Mouse (Mus musculus) midbrain, embryonic 14.5 days (tissue): ENCODE measurements around the gene Dmrtc1a. TPM values are rescaled to one million over a fixed set of nuclear protein-coding genes. Genes with fewer than 3 reads are reported as not detected.
"Not testable (repeated sequence)": the region's sequence is repeated elsewhere in the genome, so short reads cannot be mapped to it uniquely, and the experiment has no call there.

Experiments
- ATAC-seq: fragments of 200-750 bp; cut with Nextera tagmentation; 2 replicates; pipeline ENCODE4 v1.8.0; 2017; ENCODE audit warnings: moderate number of reproducible peaks, moderate library complexity; ENCODE audit not compliant: low FRiP score, low TSS enrichment
- DNase-seq: peaks from one replicate; pipeline ENCODE4 v3.0.0-alpha.2; 2015
- H3K27ac ChIP-seq: fragments of 300-500 bp; sonication (generic); replicated peaks from 2 replicates; pipeline ENCODE4 v1.5.1; 2014; ENCODE audit warnings: mild to moderate bottlenecking, low read depth, low read length, moderate library complexity
- H3K27me3 ChIP-seq: fragments of 300-500 bp; sonication (generic); 2 replicates; pipeline ENCODE4 v1.6.1; 2014; ENCODE audit warnings: low read length, control low read depth, mixed read lengths; ENCODE audit not compliant: control insufficient read depth, insufficient read depth
- H3K36me3 ChIP-seq: fragments of 300-500 bp; sonication (generic); 2 replicates; pipeline ENCODE4 v1.6.1; 2014; ENCODE audit warnings: low read length, control low read depth; ENCODE audit not compliant: control insufficient read depth, insufficient read depth
- H3K4me1 ChIP-seq: fragments of 300-500 bp; sonication (generic); 2 replicates; pipeline ENCODE4 v1.6.1; 2014; ENCODE audit warnings: mild to moderate bottlenecking, antibody characterized with exemption, low read length, control low read depth; ENCODE audit not compliant: control insufficient read depth, insufficient read depth
- H3K4me2 ChIP-seq: fragments of 300-500 bp; sonication (generic); 2 replicates; pipeline ENCODE4 v1.6.1; 2014; ENCODE audit warnings: mild to moderate bottlenecking, low read length, moderate library complexity
- H3K4me3 ChIP-seq: fragments of 300-500 bp; sonication (generic); replicated peaks from 2 replicates; pipeline ENCODE4 v1.5.1; 2014; ENCODE audit warnings: low read depth, low read length
- H3K9ac ChIP-seq: fragments of 300-500 bp; sonication (generic); replicated peaks from 2 replicates; pipeline ENCODE4 v1.6.1; 2014; ENCODE audit warnings: mild to moderate bottlenecking, low read length, moderate library complexity
- H3K9me3 ChIP-seq: fragments of 300-500 bp; sonication (generic); 2 replicates; pipeline ENCODE4 v1.6.1; 2016; ENCODE audit warnings: low read length, control low read depth, mixed read lengths; ENCODE audit not compliant: control insufficient read depth
- WGBS: fragments of 180-500 bp; shearing (Covaris S2); extraction: QIAGEN DNeasy Blood & Tissue Kit; methylation state at CpG from one replicate; pipeline ENCODE4 v1.1.7; 2014; 5-methylcytosine and 5-hydroxymethylcytosine counted together
- polyA plus RNA-seq: library from polyadenylated mRNA; unstranded; fragments of >200 nt; fragmentation: Nextera tagmentation; extraction: Ambion mirVana; gene quantifications from 2 replicates; pipeline ENCODE4 v1.2.1, GENCODE M21; 2014

Dmrtc1a gene
- polyA plus RNA-seq: 2.6 TPM in 2 replicates

DNA sequence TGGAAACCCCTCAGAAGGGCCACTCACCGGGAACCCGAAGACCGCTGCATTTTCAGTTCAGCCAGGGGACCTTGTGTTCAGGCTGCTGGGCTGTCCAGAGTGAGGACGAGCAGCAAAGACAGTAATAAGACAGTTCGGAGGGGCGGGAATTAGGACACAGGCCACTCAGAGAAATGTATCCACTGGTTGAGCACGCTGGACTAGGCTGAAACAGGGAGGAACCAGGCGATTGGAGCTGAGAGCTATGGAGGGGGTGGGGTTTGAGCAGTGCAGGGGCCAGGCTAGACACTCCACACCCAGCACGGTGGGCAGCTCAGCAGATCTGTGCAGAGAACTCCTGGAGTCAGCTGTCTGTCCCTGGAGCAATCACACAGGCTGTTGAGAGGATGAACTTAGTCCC is at the start of gene Dmrtc1a, which contains the start of gene 1700011M02Rik:
Gene Dmrtc1a (minus strand): TSS at position 101 of the 400 bp plus-strand sequence.
Gene 1700011M02Rik (plus strand): TSS at position 319 of the 400 bp plus-strand sequence.
- 83% methylated on average over 6 of the region's 9 CpGs for WGBS
- ATAC-seq: not testable (repeated sequence)

DNA sequence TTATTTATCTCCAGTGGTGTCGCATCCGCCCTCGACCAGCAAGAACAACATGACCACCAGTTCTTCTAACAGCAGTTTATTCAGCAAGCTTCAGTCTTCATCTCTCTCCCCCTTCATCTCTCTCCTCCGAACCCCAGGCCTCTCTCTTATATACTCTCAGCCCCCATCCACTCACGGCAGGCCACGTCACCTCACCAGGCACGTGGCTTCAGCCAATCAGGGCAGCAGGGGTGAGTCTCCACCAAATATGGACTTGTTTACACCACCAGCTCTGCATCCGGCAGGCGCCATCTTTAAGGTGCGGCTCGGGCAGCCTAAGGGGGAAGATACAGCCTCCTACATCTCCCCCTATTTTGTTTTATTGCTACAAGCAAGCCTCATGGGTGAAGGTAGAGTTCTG is 41.6 kb upstream of the Dmrtc1a start:
- ATAC-seq, H3K4me1 ChIP-seq, H3K9ac ChIP-seq, H3K36me3 ChIP-seq, H3K4me2 ChIP-seq, DNase-seq, H3K27ac ChIP-seq, H3K9me3 ChIP-seq, H3K4me3 ChIP-seq, H3K27me3 ChIP-seq: not testable (repeated sequence)
- WGBS: 87% methylated on average over 11 of the region's 11 CpGs

More for the DNA sequence above, at the start of gene Dmrtc1a, which contains the start of gene 1700011M02Rik:
- not testable (repeated sequence) for H3K36me3 ChIP-seq, H3K27me3 ChIP-seq, H3K9me3 ChIP-seq, H3K4me1 ChIP-seq, H3K4me2 ChIP-seq, DNase-seq, H3K4me3 ChIP-seq, H3K9ac ChIP-seq, H3K27ac ChIP-seq

DNA sequence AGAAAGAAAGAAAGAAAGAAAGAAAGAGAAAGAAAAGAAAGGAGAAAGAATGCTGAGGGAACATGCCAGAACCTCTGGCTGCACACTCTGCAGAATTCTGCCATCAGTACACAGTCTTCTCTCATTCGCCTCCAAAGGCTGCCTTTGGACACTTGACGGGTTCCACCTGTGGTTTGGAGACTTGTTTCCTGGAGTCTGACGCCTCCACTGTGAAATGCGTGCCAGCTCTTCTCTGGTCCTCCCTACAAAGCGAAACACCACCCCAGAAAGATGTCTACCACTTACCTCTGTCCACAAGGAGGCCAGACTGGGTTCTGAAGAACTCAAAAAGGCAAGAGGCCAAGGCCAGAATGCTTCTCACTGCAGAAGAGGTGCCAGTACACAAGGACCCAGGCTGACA is 28.3 kb upstream of the Dmrtc1a start:
- Histone ChIP-seq H3K9me3 (no peaks in the 10 kb centered on the region), H3K9ac (no peak overlapping the region), H3K4me1 (no peaks in the 10 kb centered on the region), H3K4me2 (no peak overlapping the region), H3K36me3 (no peaks in the 10 kb centered on the region), H3K4me3 (no peak overlapping the region), H3K27me3 (no peaks in the 10 kb centered on the region), H3K27ac (no peak overlapping the region)
- ATAC-seq: no peak
- WGBS: 79% methylated on average over 5 of the region's 5 CpGs
- no peak for DNase-seq

DNA sequence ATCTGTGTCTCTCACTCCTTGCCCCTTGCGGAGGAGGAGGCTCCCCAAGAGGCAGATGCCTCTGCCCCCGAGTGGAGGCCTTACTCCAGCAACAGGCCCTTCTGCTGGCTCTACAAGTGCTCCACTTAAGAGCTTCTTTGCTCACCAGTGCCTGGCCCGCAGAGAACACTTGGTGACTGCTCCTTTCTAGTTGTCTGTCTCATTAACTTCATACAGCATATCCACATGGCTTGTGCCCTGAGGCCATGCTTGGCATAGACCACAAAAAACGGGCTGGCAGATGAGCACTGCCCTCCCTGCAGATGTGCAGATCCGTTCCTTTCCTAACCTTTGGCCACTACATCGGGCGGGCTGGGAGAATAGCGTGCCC is 25.9 kb upstream of the Dmrtc1a start:
- peak overlapping the region; percentile 47 for H3K4me3 ChIP-seq
- no peaks in the 10 kb centered on the region for H3K9me3 ChIP-seq
- DNase-seq (peak; percentile 15), ATAC-seq (peak; percentile 13; the same call in 1 of the 2 replicates)
- H3K27ac ChIP-seq: no peak overlapping the region
- H3K9ac ChIP-seq: peak overlapping the region; percentile 70; the same call in 1 of the 2 replicates
- no peaks in the 10 kb centered on the region for H3K36me3 ChIP-seq
- no peaks in the 10 kb centered on the region for H3K4me1 ChIP-seq
- H3K27me3 ChIP-seq: no peaks in the 10 kb centered on the region
- peak overlapping the region; percentile 56 for H3K4me2 ChIP-seq
- 60% methylated on average over 8 of the region's 8 CpGs for WGBS

DNA sequence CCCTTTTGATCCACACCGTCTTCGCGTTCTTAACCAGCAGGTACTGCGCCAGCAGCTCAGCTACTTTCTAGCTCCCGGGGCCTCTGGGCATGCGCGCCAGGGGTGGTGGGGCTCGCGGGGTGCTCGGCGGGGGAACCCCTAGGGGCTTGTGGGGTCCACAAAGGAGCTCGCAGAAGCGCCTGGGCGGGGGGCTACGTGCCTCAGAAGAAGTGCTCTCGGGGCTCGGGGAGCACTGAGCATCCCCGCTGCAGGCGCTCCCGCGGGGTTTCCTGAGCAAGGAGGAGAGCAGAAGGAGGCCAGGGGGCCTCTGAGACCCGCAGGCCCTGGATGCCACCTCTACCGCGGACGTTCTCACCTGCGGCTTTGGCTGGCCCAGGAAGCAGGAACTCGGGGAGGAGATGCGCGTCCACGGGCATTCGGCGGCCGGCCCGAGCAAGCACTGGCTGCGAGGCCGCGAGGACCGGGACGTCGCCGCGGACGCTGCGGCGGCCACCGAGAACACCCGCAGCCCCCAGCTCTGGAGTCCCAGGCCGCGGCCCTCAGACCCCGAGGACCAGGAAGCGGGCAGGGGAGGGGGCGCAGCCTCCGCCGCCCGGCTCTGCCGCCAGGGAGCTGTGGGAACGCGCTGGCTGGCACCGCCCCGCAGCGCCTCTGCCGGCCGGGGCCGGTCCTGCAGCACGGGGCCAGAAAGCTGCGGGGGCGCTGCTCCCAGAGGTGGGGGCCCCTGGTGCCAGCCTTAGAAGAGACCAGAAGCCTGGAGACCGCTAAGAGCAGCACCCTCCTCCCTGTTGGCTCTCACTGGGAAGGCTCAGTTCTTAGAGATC is 25.3 kb upstream of the Dmrtc1a start:
- no peaks in the 10 kb centered on the region for H3K27me3 ChIP-seq
- H3K9ac ChIP-seq: peak overlapping the region; percentile 70
- H3K4me1 ChIP-seq: no peaks in the 10 kb centered on the region
- H3K4me3 ChIP-seq: peak overlapping the region; percentile 47
- peak overlapping the region; percentile 49; the same call in 1 of the 2 replicates for H3K27ac ChIP-seq
- DNase-seq (peak; percentile 77), ATAC-seq (peak; percentile 88)
- peak overlapping the region; percentile 56 for H3K4me2 ChIP-seq
- H3K9me3 ChIP-seq: no peaks in the 10 kb centered on the region
- 28% methylated on average over 62 of the region's 68 CpGs for WGBS
- no peaks in the 10 kb centered on the region for H3K36me3 ChIP-seq

DNA sequence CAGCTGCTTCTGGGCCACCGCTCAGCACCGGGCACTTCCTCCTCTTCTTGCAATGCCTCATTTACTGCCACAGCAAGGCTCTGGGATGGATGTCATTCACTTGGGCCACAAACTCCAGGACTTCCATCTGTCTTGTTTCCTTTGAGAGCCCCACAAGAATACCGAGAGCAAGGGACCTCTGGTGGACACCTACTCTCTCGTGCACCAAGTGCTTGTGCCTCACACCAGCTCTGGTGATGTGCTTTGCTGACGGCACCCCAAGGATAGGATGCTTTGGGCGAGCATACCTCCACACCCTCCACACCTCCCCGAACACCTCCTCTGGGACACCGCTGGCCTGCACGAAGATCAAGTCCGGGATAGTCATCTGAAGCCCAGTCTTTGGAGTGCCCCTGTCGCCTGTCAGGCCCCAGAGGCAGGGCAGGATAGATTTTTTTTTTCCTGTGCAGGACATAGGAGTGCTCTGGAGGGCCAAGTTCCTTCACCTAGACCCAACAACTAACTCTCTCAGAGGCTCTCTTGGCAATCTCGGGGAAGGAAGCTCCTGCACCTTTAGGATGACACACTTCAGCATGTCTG is 24.6 kb upstream of the Dmrtc1a start:
- H3K36me3 ChIP-seq: no peaks in the 10 kb centered on the region
- DNase-seq (peak; percentile 1), ATAC-seq (no peak)
- H3K9me3 ChIP-seq: no peaks in the 10 kb centered on the region
- H3K27ac ChIP-seq: no peak overlapping the region
- H3K4me1 ChIP-seq: no peaks in the 10 kb centered on the region
- H3K4me3 ChIP-seq: peak overlapping the region; percentile 47
- no peaks in the 10 kb centered on the region for H3K27me3 ChIP-seq
- H3K9ac ChIP-seq: peak overlapping the region; percentile 70; the same call in 1 of the 2 replicates
- peak overlapping the region; percentile 56 for H3K4me2 ChIP-seq
- 54% methylated on average over 12 of the region's 12 CpGs for whole genome bisulfite sequencing

DNA sequence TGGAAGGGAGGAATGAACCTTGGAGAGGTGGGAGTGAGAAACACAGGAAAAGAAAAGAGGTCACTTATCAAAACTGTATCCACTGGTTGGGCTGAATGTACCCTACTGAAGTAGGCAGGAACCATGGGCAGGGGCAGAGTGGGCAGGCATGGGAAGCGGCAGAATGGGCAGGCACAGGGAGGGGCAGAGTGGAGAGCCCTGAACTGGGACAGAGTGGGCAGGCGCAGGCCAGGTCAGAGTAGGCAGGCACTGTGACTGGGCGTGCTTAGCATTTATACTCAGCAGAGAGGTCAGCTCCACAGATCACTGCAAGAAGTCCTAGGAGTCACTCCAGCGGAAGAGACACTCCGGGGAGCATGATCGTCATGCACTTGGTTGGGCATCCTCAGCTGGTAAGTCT is 19.6 kb upstream of the Dmrtc1a start, which contains the start of gene 1700018G05Rik:
Gene 1700018G05Rik (plus strand): TSS at position 301 of the 400 bp plus-strand sequence.
- not testable (repeated sequence) for DNase-seq, H3K4me3 ChIP-seq, ATAC-seq, H3K27ac ChIP-seq, H3K36me3 ChIP-seq, H3K4me1 ChIP-seq, H3K9me3 ChIP-seq, H3K27me3 ChIP-seq, H3K4me2 ChIP-seq, H3K9ac ChIP-seq
- whole genome bisulfite sequencing: 89% methylated on average over 6 of the region's 6 CpGs

DNA sequence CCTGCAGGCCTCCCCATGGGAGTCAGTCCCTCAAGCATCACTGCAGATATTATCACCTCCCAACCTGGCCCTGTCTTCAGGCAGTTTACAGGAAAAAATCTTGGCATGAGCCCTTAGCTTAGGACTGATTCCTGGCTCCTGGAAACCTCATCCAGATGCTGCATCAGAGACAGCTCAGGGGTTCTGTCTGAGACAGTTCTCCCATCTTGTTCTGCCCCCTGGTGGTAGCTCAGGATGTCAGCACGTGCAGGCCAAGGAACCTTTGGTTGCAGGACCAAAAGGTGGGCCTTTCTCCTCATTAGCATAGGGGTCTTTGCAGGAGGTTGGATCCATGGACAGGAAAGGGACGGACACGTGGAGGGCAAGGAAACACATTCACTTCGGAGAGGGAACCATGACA is 18.2 kb upstream of the Dmrtc1a start:
- not testable (repeated sequence) for H3K9ac ChIP-seq, H3K9me3 ChIP-seq, H3K27ac ChIP-seq, H3K4me1 ChIP-seq, H3K27me3 ChIP-seq, H3K4me3 ChIP-seq, H3K4me2 ChIP-seq, H3K36me3 ChIP-seq
- peak; percentile 67 for DNase-seq
- ATAC-seq: peak; percentile 55; the same call in 1 of the 2 replicates
- WGBS: 5% methylated on average over 2 of the region's 4 CpGs
